Mouse (Mus musculus) midbrain, embryonic 12.5 days (tissue): ENCODE data around the gene Myo1b. TPM values are rescaled to one million over a fixed set of nuclear protein-coding genes. Genes with fewer than 3 reads are reported as not detected.
"Not testable (repeated sequence)": the region's sequence is repeated elsewhere in the genome, so short reads cannot be mapped to it uniquely, and the experiment has no call there.

ENCODE experiments used
- ATAC-seq: fragments of 200-750 bp; cut with Nextera tagmentation; 2 replicates; pipeline ENCODE4 v1.8.0; 2017; ENCODE audit warnings: low read depth, moderate TSS enrichment, moderate library complexity; ENCODE audit not compliant: low FRiP score
- H3K27ac ChIP-seq: fragments of 300-500 bp; sonication (generic); replicated peaks from 2 replicates; pipeline ENCODE4 v1.5.1; 2016; ENCODE audit warnings: mild to moderate bottlenecking
- H3K27me3 ChIP-seq: fragments of 300-500 bp; sonication (generic); 2 replicates; pipeline ENCODE4 v1.6.1; 2016; ENCODE audit warnings: mild to moderate bottlenecking
- H3K36me3 ChIP-seq: fragments of 300-500 bp; sonication (generic); 2 replicates; pipeline ENCODE4 v1.6.1; 2016
- H3K4me1 ChIP-seq: fragments of 300-500 bp; sonication (generic); 2 replicates; pipeline ENCODE4 v1.6.1; 2016
- H3K4me2 ChIP-seq: fragments of 300-500 bp; sonication (generic); replicated peaks from 2 replicates; pipeline ENCODE4 v1.6.1; 2016; ENCODE audit warnings: mild to moderate bottlenecking, moderate library complexity
- H3K4me3 ChIP-seq: fragments of 300-500 bp; sonication (generic); 2 replicates; pipeline ENCODE4 v1.5.1; 2016; ENCODE audit warnings: mild to moderate bottlenecking
- H3K9ac ChIP-seq: fragments of 300-500 bp; sonication (generic); replicated peaks from 2 replicates; pipeline ENCODE4 v1.6.1; 2016; ENCODE audit warnings: mild to moderate bottlenecking, moderate library complexity
- H3K9me3 ChIP-seq: fragments of 300-500 bp; sonication (generic); 2 replicates; pipeline ENCODE4 v1.6.1; 2016; ENCODE audit warnings: mild to moderate bottlenecking
- WGBS: fragments of 180-500 bp; shearing (Covaris S2); methylation state at CpG from one replicate; pipeline ENCODE4 v1.1.7; 2016; 5-methylcytosine and 5-hydroxymethylcytosine counted together
- polyA plus RNA-seq: library from polyadenylated mRNA; unstranded; fragments of >200 nt; fragmentation: Nextera tagmentation; extraction: Ambion mirVana; gene quantifications from 2 replicates; pipeline ENCODE4 v1.2.1, GENCODE M21; 2016

The Myo1b gene
- polyA plus RNA-seq, 1 experiment from 2014 or later = 115 TPM

- H3K27me3 ChIP-seq, H3K36me3 ChIP-seq, H3K9me3 ChIP-seq, H3K27ac ChIP-seq, H3K4me2 ChIP-seq, ATAC-seq, H3K4me3 ChIP-seq, H3K4me1 ChIP-seq, H3K9ac ChIP-seq: not testable (repeated sequence)
- 69% methylated on average over 2 of the region's 2 CpGs for WGBS
These were observed 44.6 kb downstream of the Myo1b start for GRCm38 (mm10) chr1:51871234-51871633.

GRCm38 (mm10) chr1:51862828-51863421 is 52.9 kb downstream of the Myo1b start:
- no peak overlapping the region for H3K4me3 ChIP-seq
- ATAC-seq = no peak
- peaks cover 11% of the 10 kb centered on the region; the same call in 1 of the 2 replicates for H3K36me3 ChIP-seq
- no peak overlapping the region for H3K9ac ChIP-seq
- no peak overlapping the region for H3K4me2 ChIP-seq
- WGBS = 95% methylated on average over 8 of the region's 8 CpGs
- no peaks in the 10 kb centered on the region for H3K9me3 ChIP-seq
- H3K4me1 ChIP-seq = 0 out of 2 replicates have a peak, but pooled peaks cover 7% of the 10 kb centered on the region
- no peaks in the 10 kb centered on the region for H3K27me3 ChIP-seq
- no peak overlapping the region for H3K27ac ChIP-seq

GRCm38 (mm10) chr1:51860837-51861236 is 55.0 kb downstream of the Myo1b start:
- no peak for ATAC-seq
- no peak overlapping the region for H3K9ac ChIP-seq
- H3K9me3 ChIP-seq = no peaks in the 10 kb centered on the region
- 0 out of 2 replicates have a peak, but pooled peaks cover 2% of the 10 kb centered on the region for H3K4me1 ChIP-seq
- H3K27ac ChIP-seq = no peak overlapping the region
- H3K36me3 ChIP-seq = peaks cover 11% of the 10 kb centered on the region; the same call in 1 of the 2 replicates
- H3K27me3 ChIP-seq = no peaks in the 10 kb centered on the region
- 97% methylated on average over 10 of the region's 10 CpGs for WGBS
- H3K4me3 ChIP-seq = no peak overlapping the region
- no peak overlapping the region for H3K4me2 ChIP-seq

- Histone ChIP-seq H3K4me3 (no peak overlapping the region), H3K27me3 (no peaks in the 10 kb centered on the region), H3K4me2 (no peak overlapping the region), H3K27ac (no peak overlapping the region), H3K4me1 (0 out of 2 replicates have a peak, but pooled peaks cover 2% of the 10 kb centered on the region), H3K36me3 (peaks cover 10% of the 10 kb centered on the region; the same call in 1 of the 2 replicates), H3K9ac (no peak overlapping the region), H3K9me3 (no peaks in the 10 kb centered on the region)
- 86% methylated on average over 4 of the region's 4 CpGs for WGBS
- no peak for ATAC-seq
These were observed 58.9 kb downstream of the Myo1b start for GRCm38 (mm10) chr1:51856946-51857345.

- H3K9me3 ChIP-seq = no peaks in the 10 kb centered on the region
- H3K27ac ChIP-seq = no peak overlapping the region
- no peak overlapping the region for H3K4me2 ChIP-seq
- H3K9ac ChIP-seq = no peak overlapping the region
- H3K27me3 ChIP-seq = no peaks in the 10 kb centered on the region
- WGBS = 87% methylated on average over 11 of the region's 11 CpGs
- no peak overlapping the region for H3K4me3 ChIP-seq
- H3K4me1 ChIP-seq = 0 out of 2 replicates have a peak, but pooled peaks cover 2% of the 10 kb centered on the region
- H3K36me3 ChIP-seq = peaks cover 5% of the 10 kb centered on the region; the same call in 1 of the 2 replicates
- ATAC-seq = no peak
These were observed 59.5 kb downstream of the Myo1b start for GRCm38 (mm10) chr1:51856245-51856915.

- ATAC-seq = no peak
- WGBS = 67% methylated on average over 10 of the region's 10 CpGs
- no peaks in the 10 kb centered on the region for H3K9me3 ChIP-seq
These were observed 60.2 kb downstream of the Myo1b start for GRCm38 (mm10) chr1:51855541-51856244.

GRCm38 (mm10) chr1:51852314-51852713 is 63.6 kb downstream of the Myo1b start:
- WGBS = 76% methylated on average over 5 of the region's 5 CpGs

More at GRCm38 (mm10) chr1:51855541-51856244, 60.2 kb downstream of the Myo1b start:
- H3K27ac ChIP-seq = no peak overlapping the region
- no peak overlapping the region for H3K9ac ChIP-seq
- no peak overlapping the region for H3K4me2 ChIP-seq
- no peaks in the 10 kb centered on the region for H3K27me3 ChIP-seq
- 0 out of 2 replicates have a peak, but pooled peaks cover 2% of the 10 kb centered on the region for H3K4me1 ChIP-seq
- no peak overlapping the region for H3K4me3 ChIP-seq
- H3K36me3 ChIP-seq = peaks cover 5% of the 10 kb centered on the region; the same call in 1 of the 2 replicates

GRCm38 (mm10) chr1:51849570-51850211 is 66.2 kb downstream of the Myo1b start:
- ATAC-seq = no peak
- Histone ChIP-seq H3K36me3 (no peaks in the 10 kb centered on the region), H3K4me2 (no peak overlapping the region), H3K9ac (no peak overlapping the region), H3K4me3 (no peak overlapping the region), H3K27ac (no peak overlapping the region), H3K4me1 (no peaks in the 10 kb centered on the region), H3K9me3 (no peaks in the 10 kb centered on the region), H3K27me3 (no peaks in the 10 kb centered on the region)
- 85% methylated on average over 8 of the region's 8 CpGs for WGBS

More at GRCm38 (mm10) chr1:51852314-51852713, 63.6 kb downstream of the Myo1b start:
- H3K9me3 ChIP-seq = no peaks in the 10 kb centered on the region
- H3K9ac ChIP-seq = no peak overlapping the region
- no peak overlapping the region for H3K27ac ChIP-seq
- H3K4me3 ChIP-seq = no peak overlapping the region
- no peak overlapping the region for H3K4me2 ChIP-seq
- H3K36me3 ChIP-seq = no peaks in the 10 kb centered on the region
- 0 out of 2 replicates have a peak, but pooled peaks cover 2% of the 10 kb centered on the region for H3K4me1 ChIP-seq
- H3K27me3 ChIP-seq = no peaks in the 10 kb centered on the region
- ATAC-seq = no peak

GRCm38 (mm10) chr1:51845264-51846036 is 70.4 kb downstream of the Myo1b start:
- no peak overlapping the region for H3K9ac ChIP-seq
- no peak overlapping the region for H3K4me3 ChIP-seq
- H3K27me3 ChIP-seq = no peaks in the 10 kb centered on the region
- H3K4me2 ChIP-seq = no peak overlapping the region
- no peaks in the 10 kb centered on the region for H3K36me3 ChIP-seq
- 78% methylated on average over 2 of the region's 2 CpGs for WGBS
- H3K9me3 ChIP-seq = no peaks in the 10 kb centered on the region
- no peaks in the 10 kb centered on the region for H3K4me1 ChIP-seq
- ATAC-seq = no peak
- no peak overlapping the region for H3K27ac ChIP-seq

GRCm38 (mm10) chr1:51837845-51838623 is 77.8 kb downstream of the Myo1b start:
- no peak overlapping the region for H3K27ac ChIP-seq
- no peaks in the 10 kb centered on the region for H3K9me3 ChIP-seq
- H3K4me1 ChIP-seq = 0 out of 2 replicates have a peak, but pooled peaks cover 2% of the 10 kb centered on the region
- H3K36me3 ChIP-seq = peaks cover 9% of the 10 kb centered on the region
- no peak overlapping the region for H3K9ac ChIP-seq
- H3K4me3 ChIP-seq = no peak overlapping the region
- no peak for ATAC-seq
- no peak overlapping the region for H3K4me2 ChIP-seq
- H3K27me3 ChIP-seq = no peaks in the 10 kb centered on the region
- WGBS = 83% methylated on average over 11 of the region's 11 CpGs
